Mouse (Mus musculus): ENCODE measurements around the gene Calm4.

- TF ChIP-seq GATA1 (IDR thresholded peaks at IDR 0.05; ENCODE audit: low read length), result no peak
- TF ChIP-seq TAL1 (IDR thresholded peaks at IDR 0.05; ENCODE audit: low read length), result no peak
Measured at GRCm38 (mm10) chr13:3865648-3866354, 28.2 kb downstream of the Calm4 start.
